Mouse (Mus musculus) kidney, adult 2 months (tissue): ENCODE measurements around the gene Map4k2. TPM values are rescaled to one million over a fixed set of nuclear protein-coding genes. Genes with fewer than 3 reads are reported as not detected.

Source experiments
- DNase-seq: peaks from one replicate; pipeline ENCODE4 v3.0.0; 2021
- H3K27ac ChIP-seq: fragments of 200-500 bp; 2 replicates; pipeline ENCODE4 v1.5.1; 2012; ENCODE audit warnings: low read depth, low read length, control low read depth, inconsistent platforms; ENCODE audit not compliant: insufficient read depth
- H3K27me3 ChIP-seq: fragments of 200-500 bp; replicated peaks from 2 replicates; pipeline ENCODE4 v1.6.1; 2012; ENCODE audit warnings: mild to moderate bottlenecking, moderate library complexity, low read length, inconsistent platforms; ENCODE audit not compliant: control insufficient read depth, insufficient read depth
- H3K36me3 ChIP-seq: fragments of 200-500 bp; 2 replicates; pipeline ENCODE4 v1.6.1; 2012; ENCODE audit warnings: mild to moderate bottlenecking, moderate library complexity, low read length, inconsistent platforms; ENCODE audit not compliant: control insufficient read depth, insufficient read depth
- H3K4me1 ChIP-seq: fragments of 200-500 bp; 2 replicates; pipeline ENCODE4 v1.6.1; 2011; ENCODE audit warnings: low read length; ENCODE audit not compliant: control insufficient read depth, insufficient read depth
- H3K4me3 ChIP-seq: fragments of 200-500 bp; 2 replicates; pipeline ENCODE4 v1.5.1; 2011; ENCODE audit warnings: mild to moderate bottlenecking, low read depth, low read length, control low read depth; ENCODE audit not compliant: insufficient read depth
- CTCF ChIP-seq: fragments of 200-500 bp; conservative IDR thresholded peaks from 2 replicates; pipeline ENCODE4 v1.5.1; 2011; ENCODE audit warnings: low read depth, mild to moderate bottlenecking, control low read depth, low read length, moderate library complexity, mixed read lengths; ENCODE audit not compliant: insufficient read depth, insufficient read length
- POLR2A ChIP-seq: fragments of 200-500 bp; IDR thresholded peaks from one replicate; pipeline ENCODE4 v1.6.1; 2011; ENCODE audit warnings: low read depth, low read length, control low read depth
- WGBS: fragments of 180-500 bp; shearing (Covaris S2); methylation state at CpG from one replicate; pipeline ENCODE4 v1.1.7; 2018; 5-methylcytosine and 5-hydroxymethylcytosine counted together
- polyA plus RNA-seq: library from polyadenylated mRNA; depleted of rRNA; stranded (reverse); fragments of >200 nt; gene quantifications from 2 replicates; pipeline ENCODE4 v1.2.3, GENCODE M21; 2012

The Map4k2 gene
- polyA plus RNA-seq, 1 experiment, result 92.3 TPM

DNA sequence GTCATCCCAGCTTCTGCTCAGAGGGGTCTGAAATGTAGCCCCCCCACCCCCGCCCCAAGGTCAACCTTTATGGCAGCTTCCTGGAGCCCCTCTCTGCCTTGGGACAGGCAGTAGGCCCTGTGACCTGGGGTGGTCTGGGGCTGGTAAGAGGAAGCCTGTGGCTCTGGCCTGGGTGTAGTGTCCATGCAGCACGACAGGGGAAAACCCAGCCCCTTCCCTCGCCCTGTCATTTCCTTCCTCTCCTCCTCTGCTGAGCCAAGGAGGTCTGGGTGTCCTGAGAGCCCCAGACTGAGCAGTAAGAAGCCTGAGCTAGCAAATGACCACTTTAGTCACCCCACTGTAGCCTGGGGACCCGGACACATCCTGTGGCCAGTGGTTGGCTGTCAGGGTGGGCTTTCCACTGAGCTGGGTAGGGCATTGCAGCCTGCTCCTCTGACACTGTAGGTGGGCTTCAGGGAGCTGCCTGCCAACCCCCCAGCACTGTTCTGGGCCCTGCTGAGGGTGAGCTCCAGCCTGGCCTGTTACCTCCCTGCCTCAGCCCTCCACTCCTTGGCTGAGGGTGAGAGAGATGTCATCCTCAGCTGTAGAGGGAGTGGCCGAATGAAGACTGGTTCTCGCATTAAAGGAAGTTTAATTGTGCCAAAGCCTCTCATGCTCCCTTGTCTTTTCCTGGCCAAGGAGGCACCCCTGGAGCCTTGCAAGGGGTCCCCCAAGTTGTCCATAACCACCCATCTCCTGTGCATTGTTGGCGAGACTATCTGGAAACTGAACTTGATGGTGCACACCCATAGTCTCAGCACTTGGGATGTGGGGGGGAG, 41.3 kb upstream of the Map4k2 start:
- H3K4me1 ChIP-seq, result peaks cover 5% of the 10 kb centered on the region; the same call in 1 of the 2 replicates
- DNase-seq, result peak; percentile 49
- 71% methylated on average over 7 of the region's 7 CpGs for WGBS
- H3K27ac ChIP-seq, result peak overlapping the region; percentile 84
- TF ChIP-seq CTCF (0 out of 2 replicates have a peak, but pooled peaks have one; percentile 3), POLR2A (no peak)
- no peak overlapping the region for H3K4me3 ChIP-seq
- no peaks in the 10 kb centered on the region for H3K27me3 ChIP-seq
- 0 out of 2 replicates have a peak, but pooled peaks cover 2% of the 10 kb centered on the region for H3K36me3 ChIP-seq

DNA sequence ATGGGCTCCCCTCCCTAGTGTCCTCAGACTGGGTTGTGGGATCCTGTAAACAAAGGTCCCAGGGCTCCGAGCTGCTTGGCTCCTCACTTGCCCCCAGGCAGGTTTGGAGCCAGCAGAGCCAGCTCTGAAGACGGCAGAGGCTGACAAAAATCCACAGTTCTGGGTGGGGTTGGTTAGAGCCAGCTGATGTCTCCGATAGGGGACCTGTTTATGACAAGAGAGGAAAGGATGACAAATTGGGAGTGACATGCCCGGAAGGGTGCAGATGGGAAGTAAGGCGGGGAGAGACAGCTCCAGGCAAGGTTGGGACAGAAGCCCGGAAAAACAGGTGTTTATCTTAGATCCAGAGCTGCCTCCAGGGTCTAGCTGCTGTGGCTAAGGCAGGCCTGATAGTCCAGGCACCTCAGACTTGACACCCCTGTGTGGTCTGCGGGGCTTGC, 40.5 kb upstream of the Map4k2 start:
- H3K4me1 ChIP-seq, result peaks cover 6% of the 10 kb centered on the region; the same call in 1 of the 2 replicates
- H3K27me3 ChIP-seq, result no peaks in the 10 kb centered on the region
- TF ChIP-seq POLR2A (no peak), CTCF (no peak)
- DNase-seq, result peak; percentile 79
- 0 out of 2 replicates have a peak, but pooled peaks cover 2% of the 10 kb centered on the region for H3K36me3 ChIP-seq
- 70% methylated on average over 7 of the region's 7 CpGs for WGBS
- peak overlapping the region; percentile 84 for H3K27ac ChIP-seq
- no peak overlapping the region for H3K4me3 ChIP-seq

DNA sequence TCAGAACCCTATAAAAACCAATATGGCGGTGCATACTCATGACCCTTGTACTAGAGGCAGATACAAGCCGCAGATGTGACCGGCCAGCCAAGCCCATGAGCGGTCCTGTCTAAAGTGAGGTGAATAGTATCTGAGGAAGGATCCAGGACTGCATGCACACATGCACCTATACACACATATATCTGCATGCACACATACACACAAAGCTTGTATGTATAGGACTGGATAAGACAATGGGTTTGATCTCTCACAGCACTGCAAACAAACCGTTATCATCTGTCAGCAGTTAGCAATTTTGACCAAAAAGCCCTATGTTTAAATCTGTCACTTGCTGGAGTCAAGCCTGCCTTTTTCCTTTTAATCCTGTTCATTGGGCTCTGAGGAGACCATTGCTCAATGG, 38.8 kb upstream of the Map4k2 start:
- TF ChIP-seq CTCF, result no peak
- TF ChIP-seq POLR2A, result no peak
- H3K4me1 ChIP-seq, result peaks cover 13% of the 10 kb centered on the region
- DNase-seq, result no peak
- H3K27ac ChIP-seq, result no peak overlapping the region
- H3K4me3 ChIP-seq, result no peak overlapping the region
- WGBS, result 93% methylated on average over 5 of the region's 5 CpGs
- H3K36me3 ChIP-seq, result 0 out of 2 replicates have a peak, but pooled peaks cover 2% of the 10 kb centered on the region
- H3K27me3 ChIP-seq, result no peaks in the 10 kb centered on the region

DNA sequence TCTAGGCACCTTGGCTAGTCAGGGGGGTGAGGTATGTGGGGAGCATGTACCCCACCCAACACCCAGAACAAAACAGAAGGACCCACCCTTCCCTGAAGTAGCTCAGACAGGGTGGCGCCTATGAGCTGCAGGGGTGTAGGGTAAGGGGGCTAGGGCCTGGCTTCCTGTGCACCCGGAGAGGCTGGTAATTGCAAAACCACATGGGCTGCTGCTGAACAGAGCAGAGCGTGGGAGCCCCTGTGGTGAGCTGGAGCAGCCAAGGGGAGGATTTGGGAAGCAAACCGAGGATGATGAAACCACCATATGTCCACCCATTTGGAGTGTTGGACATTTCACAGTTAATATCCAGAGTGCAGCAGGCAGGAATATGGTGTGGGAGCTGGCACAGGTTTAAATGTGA, 38.4 kb upstream of the Map4k2 start:
- peaks cover 14% of the 10 kb centered on the region for H3K4me1 ChIP-seq
- H3K27ac ChIP-seq, result no peak overlapping the region
- TF ChIP-seq CTCF (no peak), POLR2A (no peak)
- no peak overlapping the region for H3K4me3 ChIP-seq
- H3K27me3 ChIP-seq, result no peaks in the 10 kb centered on the region
- 41% methylated on average over 4 of the region's 4 CpGs for WGBS
- 0 out of 2 replicates have a peak, but pooled peaks cover 2% of the 10 kb centered on the region for H3K36me3 ChIP-seq
- no peak for DNase-seq

DNA sequence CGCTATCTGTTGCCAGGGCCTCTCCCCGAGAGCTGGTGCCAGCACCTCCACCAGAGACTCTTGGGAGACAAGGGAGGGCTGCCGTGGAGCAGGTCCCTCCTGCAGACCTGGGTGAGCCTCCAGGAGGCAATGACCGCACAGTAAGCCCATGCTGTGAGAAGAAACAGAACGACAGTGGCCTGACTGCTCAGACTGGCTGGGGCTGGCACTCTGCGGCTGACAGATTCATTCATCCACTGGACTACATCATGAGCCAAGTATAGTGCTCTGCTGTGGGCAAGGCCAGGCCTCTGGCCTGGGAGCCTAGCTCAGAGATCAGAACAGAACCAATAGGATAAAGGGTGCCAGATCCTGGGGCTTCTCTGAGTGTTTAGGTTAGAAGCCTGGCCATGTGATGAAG, 37.1 kb upstream of the Map4k2 start:
- no peaks in the 10 kb centered on the region for H3K36me3 ChIP-seq
- TF ChIP-seq POLR2A (no peak), CTCF (no peak)
- no peak overlapping the region for H3K27ac ChIP-seq
- DNase-seq, result no peak
- H3K4me1 ChIP-seq, result peaks cover 18% of the 10 kb centered on the region
- H3K27me3 ChIP-seq, result no peaks in the 10 kb centered on the region
- no peak overlapping the region for H3K4me3 ChIP-seq
- WGBS, result 55% methylated on average over 6 of the region's 6 CpGs

DNA sequence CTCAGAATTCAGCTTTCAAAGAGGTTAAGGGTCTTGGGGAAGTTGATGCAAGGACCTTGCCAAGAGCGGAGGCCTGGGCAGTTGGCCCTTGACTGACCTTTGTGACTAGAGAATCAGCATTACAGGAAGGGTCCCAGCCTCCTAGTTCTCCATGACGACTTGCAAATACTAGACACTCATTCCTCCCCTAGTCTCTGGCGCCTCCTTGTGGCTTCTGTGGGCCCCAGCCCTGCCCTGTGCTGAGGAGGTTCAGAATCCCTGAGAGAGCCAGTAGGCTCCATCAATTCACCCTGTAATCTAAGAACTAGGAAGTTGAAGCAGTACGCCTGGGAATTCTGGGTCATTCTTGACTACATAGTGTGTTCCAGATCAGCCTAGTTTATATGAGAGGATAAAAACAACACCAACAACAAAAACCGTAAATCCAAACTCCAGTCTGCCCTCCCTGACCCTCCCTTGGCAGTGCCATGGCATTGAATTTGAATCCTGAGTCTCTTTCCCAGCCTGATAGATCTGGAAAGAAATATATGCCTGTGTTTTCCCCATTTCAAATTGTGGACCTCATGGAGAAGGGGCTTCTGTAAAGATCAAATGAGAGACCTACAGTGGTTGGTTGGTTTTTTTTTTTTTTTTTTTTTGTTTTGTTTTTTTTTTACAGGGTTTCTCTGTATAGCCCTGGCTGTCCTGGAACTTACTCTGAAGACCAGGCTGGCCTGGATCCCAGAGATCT, 36.0 kb upstream of the Map4k2 start:
- H3K4me1 ChIP-seq, result peaks cover 18% of the 10 kb centered on the region
- H3K36me3 ChIP-seq, result no peaks in the 10 kb centered on the region
- 11% methylated on average over 5 of the region's 5 CpGs for WGBS
- H3K27ac ChIP-seq, result peak overlapping the region; percentile 58; the same call in 1 of the 2 replicates
- DNase-seq, result peak; percentile 94
- TF ChIP-seq POLR2A, result no peak
- peak; percentile 97 for TF ChIP-seq CTCF
- no peak overlapping the region for H3K4me3 ChIP-seq
- H3K27me3 ChIP-seq, result no peaks in the 10 kb centered on the region
